Mouse (Mus musculus) neural tube, embryonic 14.5 days (tissue): Measurements from ENCODE around the gene Ackr1. TPM values are rescaled to one million over a fixed set of nuclear protein-coding genes. Genes with fewer than 3 reads are reported as not detected.

Experiments
- polyA plus RNA-seq: library from polyadenylated mRNA; unstranded; fragments of >200 nt; fragmentation: Nextera tagmentation; extraction: Ambion mirVana; gene quantifications from 2 replicates; pipeline ENCODE4 v1.2.1, GENCODE M21; 2014

Ackr1 gene
- polyA plus RNA-seq, 1 experiment from 2014 or later, result 35.6 TPM

Other genes starting within 250 kb of the Ackr1 start
- not detected in 2 replicates for gene Olfr1408, start 196.4 kb downstream of the Ackr1 start, polyA plus RNA-seq
- gene Olfr1406, start 143.1 kb downstream of the Ackr1 start, polyA plus RNA-seq, result not detected in 2 replicates
- not detected in 2 replicates for gene Olfr218, start 135.9 kb downstream of the Ackr1 start, polyA plus RNA-seq
- gene Olfr1404, start 121.4 kb downstream of the Ackr1 start, polyA plus RNA-seq, result not detected in 2 replicates
- not detected in 2 replicates for gene Fcer1a, start 106.5 kb downstream of the Ackr1 start, polyA plus RNA-seq
- gene Olfr418, start 67.7 kb downstream of the Ackr1 start, polyA plus RNA-seq, result not detected in 2 replicates
- not detected in 2 replicates for gene Mptx2, start 56.0 kb downstream of the Ackr1 start, polyA plus RNA-seq
- gene Aim2, start 17.1 kb upstream of the Ackr1 start, polyA plus RNA-seq, result 1.1 and 2.7 TPM in 2 replicates
- 151 and 174 TPM in 2 replicates for gene Cadm3, start 33.9 kb upstream of the Ackr1 start, polyA plus RNA-seq
- gene Ifi206, start 157.3 kb upstream of the Ackr1 start, polyA plus RNA-seq, result not detected in 2 replicates
- gene Ifi214, start 202.2 kb upstream of the Ackr1 start, polyA plus RNA-seq, result not detected in 2 replicates